Mouse (Mus musculus) CD4-positive, CD25-positive, alpha-beta regulatory T cell, adult 4 months (primary cell): ENCODE results near the gene Serac1. TPM values are rescaled to one million over a fixed set of nuclear protein-coding genes. Genes with fewer than 3 reads are reported as not detected.

Experiments
- ATAC-seq: one replicate; pipeline ENCODE4 v1.8.0; 2017
- polyA plus RNA-seq, 2 experiments: library from polyadenylated mRNA; unstranded; fragments of 100-300 nt; shearing (Covaris generic); gene quantifications; one replicate each; pipeline ENCODE4 v1.2.1; 2017

The Serac1 gene
- polyA plus RNA-seq, result 1 to 10 TPM; 1.4 to 2.3 TPM

DNA sequence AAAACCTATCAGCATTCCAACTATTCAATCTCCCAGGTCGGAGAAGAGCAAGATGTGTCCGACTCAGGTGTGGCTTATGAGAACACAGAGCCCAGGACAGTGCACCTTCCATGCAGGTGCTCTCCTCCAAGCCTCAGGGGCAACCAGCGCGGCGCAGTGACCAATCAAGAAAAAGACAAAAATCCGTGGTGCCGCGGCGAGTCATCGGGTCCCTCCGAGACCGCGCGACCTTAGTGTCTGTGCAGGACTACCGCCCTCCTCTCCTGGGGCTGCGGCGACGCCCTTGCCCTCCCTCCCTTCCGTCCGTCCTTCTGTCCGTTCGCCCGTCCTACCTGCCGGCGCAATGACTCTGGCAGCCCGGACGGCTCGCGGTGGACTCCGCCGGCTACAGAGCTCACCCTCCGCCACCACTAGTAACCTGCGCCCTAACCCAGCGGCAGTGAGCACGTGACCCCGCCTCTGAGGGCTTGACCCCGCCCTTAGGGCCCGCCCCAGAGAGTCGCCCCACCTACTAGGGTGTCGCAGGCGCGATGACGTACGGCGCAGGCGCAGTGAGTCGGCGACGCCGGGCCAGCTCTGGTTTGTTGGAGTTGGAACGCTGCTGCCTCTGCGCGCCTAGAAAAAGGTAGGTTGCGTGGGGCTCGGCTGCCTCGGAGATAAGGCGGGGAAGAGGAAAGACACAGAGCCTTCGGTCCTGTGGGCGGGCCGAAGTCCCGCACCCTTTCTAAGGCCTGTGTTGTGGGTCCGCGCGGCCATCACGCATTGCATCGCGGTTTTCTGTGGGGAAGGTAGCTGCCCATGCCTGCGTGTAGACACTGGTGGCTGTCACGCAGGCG, at the start of gene Serac1, which contains the start of gene Gtf2h5:
Serac1 (minus strand) TSS at position 455 of the 836 bp plus-strand sequence.
Gtf2h5 (plus strand) TSS at position 500 of the 836 bp plus-strand sequence.
- peak; percentile 95 for ATAC-seq

DNA sequence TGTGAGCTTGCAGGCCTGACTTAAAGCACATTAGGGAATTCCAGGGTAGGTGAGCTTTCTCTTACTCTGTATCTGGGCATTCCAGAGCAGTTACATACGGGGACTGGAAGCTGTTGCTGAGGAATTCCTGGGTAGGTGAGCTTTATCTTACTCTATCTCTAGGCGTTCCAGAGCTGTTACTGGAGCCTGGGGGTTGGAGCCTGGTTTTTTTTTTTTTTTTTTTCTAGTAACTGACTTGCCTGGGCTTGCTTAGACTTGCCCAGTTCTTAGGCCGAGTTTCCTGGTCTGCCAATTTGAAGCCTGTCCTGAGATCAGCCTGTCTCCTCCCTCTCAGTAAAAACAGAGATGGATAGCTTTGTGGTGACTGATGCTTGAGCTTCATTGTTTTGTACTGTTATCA, 48.5 kb upstream of the Serac1 start:
- no peak for ATAC-seq

DNA sequence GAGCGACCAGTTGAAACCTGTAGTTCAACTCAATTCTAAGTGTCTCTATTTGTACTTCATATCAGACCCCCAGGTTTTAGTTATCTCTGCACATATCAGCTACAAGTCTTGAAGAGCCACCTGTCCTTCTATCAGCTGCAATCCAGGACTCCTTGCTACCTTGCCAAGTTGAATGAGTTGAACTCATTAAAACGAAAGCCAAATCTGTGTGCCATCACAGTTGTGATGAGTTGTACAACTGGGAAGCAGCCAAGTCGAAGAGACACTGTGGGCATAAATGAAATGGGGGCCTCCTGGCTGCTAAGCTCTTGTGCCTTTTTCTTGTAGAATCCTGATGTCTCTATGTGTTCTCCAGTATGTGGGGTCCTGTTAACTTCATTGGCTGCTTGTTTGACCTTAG, 45.9 kb upstream of the Serac1 start:
- ATAC-seq, result no peak

DNA sequence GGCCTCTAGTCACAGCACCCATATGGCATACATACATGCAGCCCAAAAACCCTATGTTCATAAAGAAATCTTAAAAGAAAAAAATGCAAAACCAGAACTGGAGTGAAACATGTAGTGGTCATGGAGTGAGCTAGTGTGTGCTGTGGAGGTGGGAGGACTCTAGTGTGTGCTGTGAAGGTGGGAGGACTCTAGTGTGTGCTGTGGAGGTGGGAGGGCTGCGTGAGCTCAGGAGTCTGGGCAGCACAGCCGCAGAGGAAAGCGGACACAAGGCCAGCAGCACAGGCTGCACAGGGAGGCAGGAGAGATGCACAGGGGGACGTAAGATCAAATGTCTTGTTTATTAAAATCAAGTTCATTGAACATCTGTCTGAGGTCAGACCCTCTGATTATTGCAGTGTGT, 44.2 kb upstream of the Serac1 start:
- ATAC-seq, result no peak

DNA sequence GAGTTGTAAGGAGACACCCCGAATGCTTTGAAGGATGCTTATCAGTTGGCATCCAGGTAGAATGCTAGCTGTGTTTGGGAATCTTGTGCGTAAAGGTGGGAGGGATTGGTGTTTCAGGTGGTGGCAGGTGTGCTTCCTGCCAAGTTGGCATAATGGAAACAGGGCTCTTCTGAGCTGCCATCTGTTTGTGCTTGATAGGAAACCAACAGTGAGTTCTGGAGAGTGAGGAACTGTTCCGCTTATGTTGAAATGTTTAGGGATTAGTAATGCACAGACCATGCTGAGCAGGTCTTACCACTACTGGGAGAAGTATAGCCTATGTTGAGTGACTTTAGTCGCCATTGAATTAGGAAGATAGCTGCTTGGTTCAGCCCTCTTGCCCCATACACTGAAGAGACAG, 39.3 kb upstream of the Serac1 start:
- no peak for ATAC-seq

DNA sequence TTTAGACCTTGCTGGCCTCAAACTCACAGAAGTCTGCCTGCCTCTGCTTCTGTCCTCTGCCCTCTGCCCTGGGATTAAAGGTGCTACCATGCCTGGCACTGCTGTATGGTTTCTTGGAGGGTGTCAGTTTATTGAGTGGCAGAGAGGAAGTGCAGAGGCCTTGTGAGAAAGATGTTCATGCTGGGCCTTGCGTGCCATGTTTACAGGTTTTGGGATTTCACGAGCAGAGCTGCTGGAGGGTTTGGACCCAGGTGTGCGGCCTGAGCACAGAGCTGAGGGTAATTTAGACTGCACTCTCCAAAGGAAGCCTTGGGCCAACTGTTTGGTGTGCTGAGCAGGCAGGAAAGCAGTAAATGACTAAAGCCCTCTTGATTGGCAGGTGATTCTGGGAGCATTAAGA, 38.4 kb upstream of the Serac1 start:
- ATAC-seq, result no peak

DNA sequence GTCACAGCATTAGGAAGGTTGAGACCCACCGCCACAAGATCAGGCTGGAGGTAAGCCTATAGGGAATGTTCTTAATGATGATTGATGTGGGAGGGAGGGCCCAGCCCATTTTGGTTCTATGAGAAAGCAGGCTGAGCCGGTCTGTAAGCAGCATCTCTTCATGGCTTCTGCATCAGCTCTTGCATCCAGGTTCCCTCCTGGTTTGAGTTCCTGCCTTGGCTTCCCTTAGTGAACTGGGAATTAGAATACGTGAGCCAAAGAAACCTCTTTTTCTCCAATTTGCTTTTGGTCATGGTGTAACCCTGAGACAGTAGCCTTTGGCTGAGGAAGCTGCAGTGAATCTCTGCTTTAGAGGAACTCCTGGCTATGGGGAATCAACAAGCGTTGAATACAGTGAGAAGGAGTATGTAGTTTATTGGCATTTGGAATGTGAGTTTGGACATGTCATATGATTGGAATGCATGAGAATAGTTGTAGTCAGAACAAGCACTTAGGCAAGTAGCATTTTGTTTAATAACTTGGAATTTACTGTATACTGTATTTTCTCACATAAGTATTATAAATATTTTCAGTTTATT, 37.7 kb upstream of the Serac1 start:
- ATAC-seq, result no peak

DNA sequence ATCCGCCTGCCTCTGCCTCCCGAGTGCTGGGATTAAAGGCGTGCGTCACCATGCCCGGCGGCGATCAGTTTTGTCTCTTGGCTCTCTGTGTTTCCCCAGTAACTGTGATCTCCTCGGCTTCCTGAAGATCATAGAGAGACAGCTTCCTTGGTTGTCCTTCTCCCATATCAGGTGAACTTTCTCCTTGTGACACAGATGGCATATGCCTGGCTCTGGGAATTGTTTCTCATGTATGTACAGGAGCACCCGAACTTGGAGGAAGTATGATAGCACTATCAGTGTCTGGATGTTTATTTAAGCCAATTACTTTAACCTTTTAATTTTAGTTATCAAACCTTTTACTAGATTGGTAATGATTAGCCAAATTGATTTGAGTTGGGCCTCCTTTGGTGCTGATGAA, 35.5 kb upstream of the Serac1 start:
- no peak for ATAC-seq

DNA sequence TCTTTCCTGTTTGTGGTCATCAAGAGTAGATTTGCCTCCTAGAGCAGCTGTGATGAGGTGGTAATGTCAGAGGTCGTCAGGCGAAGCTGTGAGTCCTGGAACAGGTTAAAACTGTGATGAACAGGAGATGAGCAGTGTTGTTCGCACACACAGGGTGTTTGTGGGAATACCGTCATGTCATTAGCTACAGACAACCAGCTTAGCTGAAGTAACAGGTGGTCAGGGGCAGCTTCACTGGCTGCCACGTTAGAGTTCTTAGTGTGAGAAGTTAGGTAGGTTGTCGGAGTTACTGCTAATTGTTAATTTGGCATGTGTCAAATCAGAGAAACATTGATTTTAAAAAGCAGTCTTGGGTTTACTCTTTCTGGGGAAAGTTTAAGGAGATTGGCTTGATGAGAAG, 34.1 kb upstream of the Serac1 start:
- ATAC-seq, result no peak

DNA sequence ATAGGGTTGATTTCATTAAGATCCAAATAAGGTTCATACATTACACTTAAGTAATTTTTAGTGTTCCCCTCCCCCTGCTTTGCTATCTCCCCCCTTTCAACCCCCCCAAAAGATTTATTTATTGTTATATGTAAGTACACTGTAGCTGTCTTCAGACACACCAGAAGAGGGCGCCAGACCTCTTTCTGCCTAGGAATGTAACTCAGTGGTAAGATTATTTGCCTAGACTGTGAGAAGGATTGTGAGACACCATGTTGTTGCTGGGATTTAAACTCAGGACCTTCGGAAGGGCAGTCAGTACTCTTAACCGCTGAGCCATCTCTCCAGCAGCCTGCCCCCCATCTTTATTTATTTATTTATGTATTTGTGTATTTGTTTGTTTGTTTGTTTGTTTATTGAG, 31.4 kb upstream of the Serac1 start:
- no peak for ATAC-seq

DNA sequence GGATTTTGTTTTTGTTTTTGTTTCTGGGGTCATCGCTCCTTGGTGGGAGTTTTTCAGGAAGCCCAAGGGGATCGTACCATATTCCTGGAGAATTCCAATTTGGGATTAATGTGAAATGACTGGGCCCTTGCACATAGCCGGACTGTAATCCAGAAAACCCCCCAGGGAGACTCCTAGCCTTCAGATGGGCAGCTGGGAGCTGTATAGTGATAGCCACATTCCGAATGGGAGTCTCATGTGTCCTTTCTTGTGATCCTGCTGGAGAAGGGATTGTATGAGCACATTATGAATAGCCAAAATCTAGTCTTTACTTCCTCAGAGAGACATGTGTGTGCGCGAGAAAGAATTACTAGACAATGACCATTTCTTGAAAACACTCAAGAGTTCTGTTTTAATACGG, 28.6 kb upstream of the Serac1 start:
- ATAC-seq, result no peak

DNA sequence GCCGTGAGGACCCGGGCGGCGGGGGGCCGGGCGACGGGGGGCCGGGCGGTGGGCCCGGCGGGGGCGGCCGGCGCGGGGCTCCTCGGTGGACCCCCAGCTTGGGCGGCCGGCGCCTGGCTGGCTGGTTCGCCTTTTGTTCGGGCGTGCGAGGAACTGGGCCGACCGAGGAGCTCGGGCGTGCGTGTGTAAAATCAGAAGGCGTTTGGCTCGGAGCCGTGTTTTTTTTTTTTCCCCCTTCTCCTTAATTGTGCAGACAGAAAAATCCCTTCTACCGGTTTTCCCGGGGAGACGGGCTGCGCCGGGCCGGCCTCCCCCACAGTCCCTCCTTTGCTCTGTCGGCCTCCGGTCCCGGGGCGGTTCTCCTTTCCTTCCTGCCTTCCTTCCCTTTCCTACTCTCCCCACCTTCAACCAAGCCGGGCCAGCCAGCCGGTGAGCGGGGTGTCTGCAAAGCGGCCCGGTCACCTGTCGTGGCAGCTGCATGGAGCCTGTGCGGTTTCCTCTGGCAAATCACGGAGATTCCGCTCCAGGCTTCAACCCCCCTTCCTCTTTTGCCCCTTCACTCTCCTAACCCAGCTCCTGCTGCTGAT, 27.6 kb upstream of the Serac1 start:
- peak; percentile 21 for ATAC-seq

DNA sequence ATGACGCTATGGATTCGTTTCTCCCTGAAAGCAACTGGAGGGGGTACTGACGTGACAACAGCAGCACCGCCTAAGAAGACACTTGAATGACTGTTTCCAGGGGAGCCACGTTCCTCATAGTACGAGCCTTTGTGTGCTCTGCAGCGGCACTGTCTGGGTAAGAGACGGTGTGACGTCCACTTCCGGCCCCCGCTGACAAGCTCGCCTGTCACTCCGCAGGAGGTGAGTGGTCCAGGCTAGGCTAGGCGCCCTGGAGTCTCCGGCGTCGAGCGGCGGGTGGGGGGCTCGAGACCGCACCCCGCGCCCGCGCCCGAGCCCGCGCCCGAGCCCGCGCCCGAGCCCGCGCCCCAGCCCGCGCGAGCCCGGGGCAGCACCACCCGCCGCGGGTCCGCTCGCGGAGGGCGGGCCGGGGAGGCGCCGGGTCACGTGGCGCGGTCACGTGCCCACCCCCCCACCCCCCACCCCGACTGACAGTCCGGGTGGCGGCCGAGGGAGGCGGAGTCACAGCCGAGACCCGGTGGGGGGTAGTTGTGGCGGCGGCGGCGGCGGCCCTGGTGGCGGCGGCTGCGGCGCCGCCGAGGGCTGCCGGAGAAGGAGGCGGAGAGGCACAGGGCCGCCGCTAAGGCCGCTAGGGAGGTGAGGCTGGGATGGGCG, 26.9 kb upstream of the Serac1 start, which contains the start of gene Tulp4:
Tulp4 (plus strand) TSS at position 77 of the 654 bp plus-strand sequence.
- ATAC-seq, result peak; percentile 94

DNA sequence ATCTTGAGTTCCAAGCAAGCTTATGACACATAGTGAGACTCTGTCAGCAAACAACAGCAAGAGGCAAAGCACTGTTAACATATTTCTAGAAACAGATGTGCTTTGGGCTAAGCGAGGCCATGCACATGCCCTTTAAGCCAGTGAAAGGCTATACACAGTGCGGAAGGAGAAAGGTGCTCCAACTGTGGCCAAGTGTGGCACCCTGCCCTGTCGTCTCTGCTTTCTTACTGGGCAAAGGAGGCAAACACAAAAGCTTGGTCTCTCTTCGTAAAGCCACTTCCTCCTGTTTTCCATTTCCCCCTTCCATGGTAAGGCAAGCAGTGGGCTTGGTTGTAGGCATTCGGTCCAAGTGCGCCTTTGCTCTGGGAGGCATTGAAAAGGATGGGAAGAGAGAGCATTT, 24.0 kb upstream of the Serac1 start:
- ATAC-seq, result no peak

DNA sequence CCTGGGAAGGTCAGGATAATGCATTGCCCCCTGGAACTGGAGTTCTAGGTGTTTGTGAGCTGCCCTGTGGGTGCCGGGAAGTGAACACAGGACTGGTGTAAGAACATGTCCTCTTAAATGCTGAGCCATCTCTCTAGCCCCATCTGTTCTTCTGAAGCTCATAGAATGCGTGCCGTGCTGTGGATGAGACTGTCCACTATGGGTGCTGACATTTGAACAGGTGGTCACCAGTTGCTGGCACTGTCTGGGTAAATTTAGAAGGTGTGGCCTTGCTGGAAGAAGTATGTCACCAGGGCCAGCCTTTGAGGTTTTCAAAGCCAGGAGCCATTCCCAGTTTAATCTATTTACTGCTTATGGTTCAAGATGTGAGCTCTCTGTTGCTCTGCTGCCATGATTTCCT, 22.7 kb upstream of the Serac1 start:
- ATAC-seq, result no peak

DNA sequence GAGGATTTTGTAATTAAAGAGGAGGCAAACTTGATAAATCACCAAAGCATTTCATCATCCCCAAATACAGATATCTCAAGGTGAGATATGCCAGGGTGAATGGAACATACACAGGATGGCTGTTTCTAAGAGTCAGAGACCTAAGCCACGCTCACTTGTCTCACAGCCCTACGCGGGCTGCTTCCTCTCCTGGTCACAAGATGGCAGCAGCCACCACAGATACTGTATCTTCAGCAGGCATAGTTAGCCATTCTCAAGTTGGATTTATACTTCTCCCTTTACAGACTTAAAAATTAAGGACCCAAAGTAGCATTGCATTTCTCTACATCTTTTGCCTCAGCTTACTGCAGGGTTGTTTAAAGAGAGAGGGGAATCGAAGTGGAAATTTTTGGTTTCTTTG, 18.3 kb upstream of the Serac1 start:
- peak; percentile 97 for ATAC-seq

DNA sequence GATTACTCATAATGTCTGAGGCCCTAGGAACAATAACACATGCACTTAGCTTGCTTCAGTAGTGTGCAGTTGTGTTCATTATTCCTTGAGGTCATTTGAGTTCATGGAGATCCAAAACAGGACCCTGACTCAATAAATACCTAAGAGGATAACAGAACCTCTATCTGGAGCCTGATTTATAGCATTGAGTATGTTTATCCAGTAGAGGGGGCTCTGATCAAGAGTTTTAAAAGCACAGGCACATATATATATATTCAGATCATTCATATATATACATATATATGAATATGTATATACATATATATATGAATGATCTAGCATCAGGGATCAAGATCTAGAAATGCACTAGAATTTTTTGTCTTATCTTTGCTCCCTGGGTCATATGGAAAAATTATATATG, 16.0 kb upstream of the Serac1 start:
- ATAC-seq, result peak; percentile 46

DNA sequence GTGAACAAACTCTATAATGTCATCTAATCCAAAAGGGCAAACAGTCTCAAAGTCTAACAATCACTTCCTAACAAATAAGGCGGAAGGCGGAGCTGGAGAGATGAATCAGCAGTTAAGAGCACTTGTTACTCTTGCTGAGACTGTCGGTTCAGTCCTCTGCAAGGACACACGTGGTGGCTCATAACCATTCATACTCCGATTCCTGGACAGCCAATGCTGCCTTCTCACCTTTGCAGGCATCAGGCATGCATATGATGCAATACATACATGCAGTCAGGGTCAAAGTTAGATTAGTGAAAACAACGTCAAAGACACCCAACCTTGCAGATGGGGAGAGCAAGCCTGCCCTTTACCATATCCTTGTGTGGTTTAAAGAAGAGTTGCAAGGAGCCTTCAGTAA, 12.1 kb upstream of the Serac1 start:
- no peak for ATAC-seq

DNA sequence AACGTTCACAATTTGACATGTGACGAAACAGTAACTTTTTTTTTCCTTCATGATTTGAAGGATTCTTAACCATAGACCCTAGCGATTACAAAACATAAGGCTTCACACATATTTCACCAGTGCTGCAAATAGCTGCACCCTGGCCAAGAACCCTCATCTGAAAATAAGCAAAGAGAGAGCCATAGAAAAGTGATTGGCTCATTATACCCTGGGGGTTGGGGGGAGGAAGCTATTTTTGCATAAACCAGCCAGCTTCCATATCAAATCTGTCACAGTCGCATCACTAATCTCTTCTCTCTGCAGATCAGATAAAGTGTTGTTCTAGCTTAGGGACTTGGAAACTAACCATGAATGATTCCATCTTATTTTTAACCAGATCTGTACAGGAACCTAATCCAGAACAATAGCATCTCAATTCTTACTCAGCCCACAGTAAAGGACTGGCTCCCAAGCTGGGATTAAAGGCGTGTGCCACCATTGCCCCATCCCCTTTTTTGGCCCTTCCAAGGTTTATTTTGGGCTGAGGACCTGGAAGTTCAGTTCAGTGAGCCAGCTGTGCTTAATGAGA, 3.9 kb upstream of the Serac1 start:
- no peak for ATAC-seq

DNA sequence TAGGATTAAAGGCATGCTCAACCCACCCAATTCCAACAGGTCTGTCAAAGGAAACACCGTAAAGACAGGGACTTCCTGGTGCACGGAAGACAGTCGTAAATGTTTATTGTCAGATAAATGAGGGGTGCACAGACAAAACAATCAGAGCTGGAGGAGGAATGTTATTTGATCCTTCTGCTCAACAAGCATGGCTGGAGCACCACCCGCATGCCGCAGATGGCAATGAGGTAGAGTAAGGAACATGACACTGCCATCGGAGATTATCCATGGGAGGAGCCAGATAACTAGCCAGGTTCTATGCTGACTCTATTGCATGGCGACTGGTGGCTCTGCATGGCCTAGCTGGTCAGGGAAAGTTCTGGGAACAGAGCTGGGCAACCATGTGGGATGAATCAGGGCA, 6.1 kb downstream of the Serac1 start:
- ATAC-seq, result no peak

DNA sequence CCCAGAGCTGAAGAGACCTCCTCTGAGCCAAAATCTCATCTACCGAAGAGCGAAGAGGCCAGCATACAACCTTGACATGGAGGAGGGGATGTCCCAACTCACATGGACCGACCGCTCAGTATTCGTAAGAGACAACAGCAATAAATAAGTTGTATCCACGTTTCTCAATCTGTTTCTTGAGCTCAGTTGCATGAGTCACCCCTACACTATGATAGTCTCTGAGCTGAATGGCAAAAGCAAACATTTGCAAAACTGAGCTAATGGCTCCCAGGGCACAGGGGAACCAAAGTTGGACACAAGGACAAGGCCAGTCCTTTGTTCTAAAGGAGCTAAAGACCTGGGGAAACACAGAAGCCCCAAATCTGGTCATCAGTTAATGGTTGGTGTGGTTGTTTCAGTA, 9.7 kb downstream of the Serac1 start:
- ATAC-seq, result no peak

DNA sequence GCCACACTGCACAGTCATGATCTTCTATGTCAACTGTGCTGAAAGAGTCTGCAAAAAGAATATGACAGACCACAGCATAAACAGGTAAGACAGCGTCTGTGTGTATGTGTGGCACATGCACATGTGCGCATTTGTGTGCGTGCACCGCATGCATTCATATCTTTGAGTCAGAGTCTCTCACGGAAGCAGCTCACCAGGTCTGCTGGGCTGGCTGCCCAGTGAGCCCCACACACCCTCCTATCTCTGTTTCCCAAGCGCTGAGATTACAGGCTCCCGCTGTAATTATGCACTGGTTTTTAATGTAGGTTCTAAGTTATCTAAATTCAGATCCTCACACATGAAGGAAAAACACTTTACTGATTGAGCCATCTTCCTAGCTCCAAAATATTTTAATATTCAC, 11.9 kb downstream of the Serac1 start:
- no peak for ATAC-seq

DNA sequence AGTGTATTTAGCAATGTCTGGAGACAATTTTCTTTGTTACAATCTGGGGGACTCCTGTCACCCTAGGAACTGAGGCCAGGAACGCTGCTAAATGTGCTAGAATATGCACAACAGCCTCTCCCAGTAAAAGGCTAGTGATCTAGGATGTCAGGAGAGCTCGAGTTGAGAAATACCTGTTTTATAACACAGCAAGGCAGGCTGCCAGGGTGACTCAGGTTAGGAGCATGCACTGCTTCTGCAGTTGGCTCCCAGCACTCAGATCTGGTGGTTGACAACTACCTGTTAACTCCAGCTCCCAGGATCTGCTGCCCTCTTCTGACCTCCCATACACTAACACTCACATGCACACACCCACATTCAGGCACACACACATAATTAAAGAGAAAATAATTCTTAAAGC, 13.5 kb downstream of the Serac1 start:
- ATAC-seq, result no peak
